Mouse (Mus musculus) MEL (cell line): ENCODE data around the gene Hps1. TPM values are rescaled to one million over a fixed set of nuclear protein-coding genes. Genes with fewer than 3 reads are reported as not detected.

Source experiments
- DNase-seq: peaks from one replicate; pipeline ENCODE4 v3.0.0; 2011; ENCODE audit warnings: low read depth, low spot score
- H3K27ac ChIP-seq: 2 replicates; pipeline ENCODE4 v1.5.1; 2012; ENCODE audit warnings: low read depth, mild to moderate bottlenecking, control low read depth, low read length, moderate library complexity; ENCODE audit not compliant: control insufficient read depth
- H3K27me3 ChIP-seq, 2 experiments: fragments of 150-350 bp in 1 of 2; sonication (generic) in 1 of 2; 2 replicates each; pipeline ENCODE4 v1.6.1; 2012; ENCODE audit warnings: low read length in 2 of 2, mild to moderate bottlenecking in 2 of 2, improper control_type of control experiment in 1 of 2, moderate library complexity in 1 of 2; ENCODE audit not compliant: insufficient read depth in 2 of 2, control insufficient read depth in 1 of 2
- H3K36me3 ChIP-seq, 2 experiments: 2 replicates each; pipeline ENCODE4 v1.6.1; 2012 to 2014; ENCODE audit warnings: low read length in 2 of 2, improper control_type of control experiment in 1 of 2, inconsistent platforms in 1 of 2, mild to moderate bottlenecking in 1 of 2; ENCODE audit not compliant: insufficient read depth in 2 of 2, control insufficient read depth in 1 of 2
- H3K4me1 ChIP-seq, 2 experiments: fragments of 150-350 bp in 1 of 2; sonication (generic) in 1 of 2; 2 replicates each; pipeline ENCODE4 v1.6.1; 2012; ENCODE audit warnings: low read length in 2 of 2, improper control_type of control experiment in 1 of 2, mild to moderate bottlenecking in 1 of 2; ENCODE audit not compliant: insufficient read depth in 2 of 2, control insufficient read depth in 1 of 2
- H3K4me3 ChIP-seq, 2 experiments: fragments of 150-350 bp in 1 of 2; sonication (generic) in 1 of 2; 2 replicates each; pipeline ENCODE4 v1.5.1; 2012; ENCODE audit warnings: low read depth in 2 of 2, low read length in 2 of 2, mild to moderate bottlenecking in 2 of 2, moderate library complexity in 2 of 2, control low read depth in 1 of 2, improper control_type of control experiment in 1 of 2; ENCODE audit not compliant: control insufficient read depth in 1 of 2, insufficient read depth in 1 of 2
- H3K79me2 ChIP-seq: 2 replicates; pipeline ENCODE4 v1.6.1; 2012; ENCODE audit warnings: mild to moderate bottlenecking, low read length, moderate library complexity; ENCODE audit not compliant: control insufficient read depth, poor library complexity, insufficient read depth
- H3K9ac ChIP-seq: 2 replicates; pipeline ENCODE4 v1.6.1; 2012; ENCODE audit warnings: low read depth, mild to moderate bottlenecking, control low read depth, low read length, moderate library complexity; ENCODE audit not compliant: control insufficient read depth, poor library complexity, severe bottlenecking
- H3K9me3 ChIP-seq: fragments of 150-350 bp; sonication (generic); replicated peaks from 2 replicates; pipeline ENCODE4 v1.6.1; 2012; ENCODE audit warnings: mild to moderate bottlenecking, low read length, improper control_type of control experiment, moderate library complexity; ENCODE audit not compliant: insufficient read depth
- BHLHE40 ChIP-seq: IDR thresholded peaks from 2 replicates; pipeline ENCODE4 v1.6.1; 2012; ENCODE audit warnings: low read depth, mild to moderate bottlenecking, inconsistent platforms, low read length, improper control_type of control experiment, borderline replicate concordance
- CHD1 ChIP-seq: IDR thresholded peaks from 2 replicates; pipeline ENCODE4 v1.6.1; 2012; ENCODE audit warnings: low read depth, mild to moderate bottlenecking, inconsistent platforms, low read length, improper control_type of control experiment
- E2F4 ChIP-seq: IDR thresholded peaks from 2 replicates; pipeline ENCODE4 v1.6.1; 2011; ENCODE audit warnings: low read depth, low read length, improper control_type of control experiment, borderline replicate concordance
- ELF1 ChIP-seq: IDR thresholded peaks from 2 replicates; pipeline ENCODE4 v1.6.1; 2014; ENCODE audit warnings: low read depth, mild to moderate bottlenecking, inconsistent platforms, low read length, improper control_type of control experiment, moderate library complexity
- EP300 ChIP-seq, 2 experiments: IDR thresholded peaks; 2 replicates each; pipeline ENCODE4 v1.6.1; 2011; ENCODE audit warnings: improper control_type of control experiment in 2 of 2, low read length in 2 of 2, low read depth in 1 of 2, mild to moderate bottlenecking in 1 of 2
- ETS1 ChIP-seq: IDR thresholded peaks from 2 replicates; pipeline ENCODE4 v1.6.1; 2012; ENCODE audit warnings: low read depth, mild to moderate bottlenecking, inconsistent platforms, low read length, improper control_type of control experiment, moderate library complexity
- GATA1 ChIP-seq: IDR thresholded peaks from 2 replicates; pipeline ENCODE4 v1.6.1; 2011; ENCODE audit warnings: low read depth, low read length, improper control_type of control experiment
- HCFC1 ChIP-seq: IDR thresholded peaks from 2 replicates; pipeline ENCODE4 v1.6.1; 2012; ENCODE audit warnings: low read depth, mild to moderate bottlenecking, inconsistent platforms, low read length, improper control_type of control experiment, moderate library complexity
- JUND ChIP-seq: IDR thresholded peaks from 2 replicates; pipeline ENCODE4 v1.6.1; 2011; ENCODE audit warnings: low read depth, mild to moderate bottlenecking, improper control_type of control experiment, low read length
- KAT2A ChIP-seq: conservative IDR thresholded peaks from 2 replicates; pipeline ENCODE4 v1.6.1; 2012; ENCODE audit warnings: low read depth, low read length, improper control_type of control experiment, inconsistent platforms
- MAZ ChIP-seq: IDR thresholded peaks from 2 replicates; pipeline ENCODE4 v1.6.1; 2012; ENCODE audit warnings: low read depth, mild to moderate bottlenecking, inconsistent platforms, low read length, improper control_type of control experiment
- MEF2A ChIP-seq: IDR thresholded peaks from 2 replicates; pipeline ENCODE4 v1.6.1; 2014; ENCODE audit warnings: low read depth, mild to moderate bottlenecking, inconsistent platforms, low read length, improper control_type of control experiment; ENCODE audit not compliant: poor library complexity, insufficient replicate concordance, severe bottlenecking; ENCODE audit errors: extremely low read depth
- MXI1 ChIP-seq: IDR thresholded peaks from 2 replicates; pipeline ENCODE4 v1.6.1; 2011; ENCODE audit warnings: mild to moderate bottlenecking, low read depth, low read length, improper control_type of control experiment
- MYB ChIP-seq: IDR thresholded peaks from 2 replicates; pipeline ENCODE4 v1.6.1; 2011; ENCODE audit warnings: mild to moderate bottlenecking, low read depth, low read length, improper control_type of control experiment
- MYC ChIP-seq: IDR thresholded peaks from 2 replicates; pipeline ENCODE4 v1.6.1; 2011; ENCODE audit warnings: low read depth, mild to moderate bottlenecking, low read length, improper control_type of control experiment, moderate library complexity
- NELFE ChIP-seq: IDR thresholded peaks from 2 replicates; pipeline ENCODE4 v1.6.1; 2011; ENCODE audit warnings: low read depth, low read length, improper control_type of control experiment
- POLR2AphosphoS2 ChIP-seq: IDR thresholded peaks from 2 replicates; pipeline ENCODE4 v1.6.1; 2011; ENCODE audit warnings: low read length, improper control_type of control experiment
- RAD21 ChIP-seq: IDR thresholded peaks from 2 replicates; pipeline ENCODE4 v1.6.1; 2011; ENCODE audit warnings: mild to moderate bottlenecking, low read depth, low read length, improper control_type of control experiment
- SIN3A ChIP-seq: IDR thresholded peaks from 2 replicates; pipeline ENCODE4 v1.6.1; 2012; ENCODE audit warnings: low read length, improper control_type of control experiment, inconsistent platforms
- TAL1 ChIP-seq: IDR thresholded peaks from 2 replicates; pipeline ENCODE4 v1.6.1; 2012; ENCODE audit warnings: mild to moderate bottlenecking, inconsistent platforms, low read length, moderate library complexity, mixed read lengths
- TCF12 ChIP-seq: IDR thresholded peaks from 2 replicates; pipeline ENCODE4 v1.6.1; 2014; ENCODE audit warnings: low read depth, mild to moderate bottlenecking, inconsistent platforms, low read length, improper control_type of control experiment, moderate library complexity
- UBTF ChIP-seq: IDR thresholded peaks from 2 replicates; pipeline ENCODE4 v1.6.1; 2012; ENCODE audit warnings: low read depth, mild to moderate bottlenecking, inconsistent platforms, low read length, improper control_type of control experiment, moderate library complexity, borderline replicate concordance; ENCODE audit not compliant: insufficient read depth
- USF1 ChIP-seq: IDR thresholded peaks from 2 replicates; pipeline ENCODE4 v1.6.1; 2014; ENCODE audit warnings: low read depth, mild to moderate bottlenecking, inconsistent platforms, low read length, improper control_type of control experiment, moderate library complexity
- USF2 ChIP-seq, 2 experiments: IDR thresholded peaks; 2 replicates each; pipeline ENCODE4 v1.6.1; 2011 to 2012; ENCODE audit warnings: improper control_type of control experiment in 2 of 2, low read length in 2 of 2, borderline replicate concordance in 1 of 2, inconsistent platforms in 1 of 2, low read depth in 1 of 2, mild to moderate bottlenecking in 1 of 2; ENCODE audit not compliant: insufficient read depth in 1 of 2
- ZC3H11A ChIP-seq: IDR thresholded peaks from 2 replicates; pipeline ENCODE4 v1.6.1; 2012; ENCODE audit warnings: low read depth, mild to moderate bottlenecking, inconsistent platforms, low read length, improper control_type of control experiment
- ZKSCAN1 ChIP-seq: IDR thresholded peaks from 2 replicates; pipeline ENCODE4 v1.6.1; 2012; ENCODE audit warnings: low read depth, mild to moderate bottlenecking, inconsistent platforms, low read length, improper control_type of control experiment, moderate library complexity
- ZMIZ1 ChIP-seq: IDR thresholded peaks from 2 replicates; pipeline ENCODE4 v1.6.1; 2012; ENCODE audit warnings: low read depth, mild to moderate bottlenecking, inconsistent platforms, low read length, improper control_type of control experiment, moderate library complexity
- ZNF384 ChIP-seq: IDR thresholded peaks from 2 replicates; pipeline ENCODE4 v1.6.1; 2012; ENCODE audit warnings: low read depth, mild to moderate bottlenecking, inconsistent platforms, low read length, improper control_type of control experiment
- polyA plus RNA-seq, 2 experiments: library from polyadenylated mRNA; stranded (reverse) in 1 of 2; unstranded in 1 of 2; fragments of >175 nt in 1 of 2; fragments of >200 nt in 1 of 2; gene quantifications; 2 replicates each; pipeline versions ENCODE4 v1.2.1 to v1.2.4; 2012; ENCODE audit warnings: low replicate concordance in 2 of 2, low read depth in 1 of 2; ENCODE audit not compliant: insufficient read length in 2 of 2, insufficient read depth in 1 of 2, missing spikeins in 1 of 2
- total RNA-seq: library from RNA; depleted of rRNA; stranded (reverse); fragments of 300-350 nt; gene quantifications from 2 replicates; pipeline ENCODE4 v1.2.3, GENCODE M21; 2012

The Hps1 gene
- total and polyA plus RNA-seq, 3 experiments: 22.6 to 43.3 TPM; not detected in 1

GRCm38 (mm10) chr19:42745869-42746224 lies 33.9 kb downstream of the Hps1 start:
- Histone ChIP-seq H3K4me3 (peak overlapping the region in 1 of 2 experiments; percentile 24; a peak in 2 of 4 replicates), H3K4me1 (peaks cover 10 to 35% of the 10 kb centered on the region in 2 experiments), H3K27ac (peak overlapping the region; percentile 78), H3K79me2 (no peaks in the 10 kb centered on the region), H3K36me3 (peaks cover 0 to 25% of the 10 kb centered on the region in 2 experiments; a peak in 2 of 4 replicates), H3K9ac (peak overlapping the region; percentile 52), H3K9me3 (no peaks in the 10 kb centered on the region), H3K27me3 (no peaks in the 10 kb centered on the region)
- 0 out of 2 replicates have a peak, but pooled peaks have one; percentile 7 for TF ChIP-seq CHD1
- TF ChIP-seq EP300 (IDR thresholded peaks at IDR 0.05; ENCODE audit: low read depth in 1 of 2, low read length in 2 of 2): peak in 1 of 2 experiments; percentile 38; a peak in 2 of 4 replicates
- 0 out of 2 replicates have a peak, but pooled peaks have one; percentile 32 for TF ChIP-seq SIN3A
- TF ChIP-seq MAZ: no peak
- DNase-seq: no peak

- peak; percentile 93 for DNase-seq
- H3K9ac ChIP-seq: peak overlapping the region; percentile 60
- peak overlapping the region; percentile 78 for H3K27ac ChIP-seq
- H3K36me3 ChIP-seq: peaks cover 0 to 31% of the 10 kb centered on the region in 2 experiments; a peak in 2 of 4 replicates
- H3K4me3 ChIP-seq: peak overlapping the region; percentile 30 to 50
- H3K79me2 ChIP-seq: no peaks in the 10 kb centered on the region
- no peaks in the 10 kb centered on the region for H3K9me3 ChIP-seq
- peaks cover 15 to 41% of the 10 kb centered on the region in 2 experiments for H3K4me1 ChIP-seq
- no peaks in the 10 kb centered on the region for H3K27me3 ChIP-seq
- TF ChIP-seq BHLHE40: peak; percentile 50; the same call in 1 of the 2 replicates
- TF ChIP-seq CHD1: peak; percentile 96
- TF ChIP-seq GATA1: peak; percentile 97
- peak; percentile 82 for TF ChIP-seq ZNF384
- TF ChIP-seq ETS1: peak; percentile 95
- no peak for TF ChIP-seq KAT2A
- no peak for TF ChIP-seq POLR2AphosphoS2
- 0 out of 2 replicates have a peak, but pooled peaks have one; percentile 16 for TF ChIP-seq HCFC1
- TF ChIP-seq RAD21: no peak
- TF ChIP-seq USF1: no peak
- TF ChIP-seq ZMIZ1: 0 out of 2 replicates have a peak, but pooled peaks have one; percentile 7
- no peak for TF ChIP-seq ZC3H11A
- TF ChIP-seq MXI1: 0 out of 2 replicates have a peak, but pooled peaks have one; percentile 43
- no peak for TF ChIP-seq ZKSCAN1
- no peak for TF ChIP-seq UBTF
- peak; percentile 98 for TF ChIP-seq EP300 (IDR thresholded peaks at IDR 0.05; ENCODE audit: low read depth in 1 of 2, low read length in 2 of 2)
- no peak for TF ChIP-seq USF2 (IDR thresholded peaks at IDR 0.05; ENCODE audit: borderline replicate concordance in 1 of 2, insufficient read depth in 1 of 2, low read depth in 1 of 2, low read length in 2 of 2)
- TF ChIP-seq MEF2A: peak; percentile 59; the same call in 1 of the 2 replicates
- TF ChIP-seq MYB: peak; percentile 72
- TF ChIP-seq TCF12: peak; percentile 99
- peak; percentile 100 for TF ChIP-seq JUND
- 0 out of 2 replicates have a peak, but pooled peaks have one; percentile 62 for TF ChIP-seq MYC
- TF ChIP-seq E2F4: no peak
- TF ChIP-seq ELF1: 0 out of 2 replicates have a peak, but pooled peaks have one; percentile 20
- peak; percentile 36; the same call in 1 of the 2 replicates for TF ChIP-seq NELFE
- TF ChIP-seq TAL1: peak; percentile 94
These were observed 34.5 kb downstream of the Hps1 start for GRCm38 (mm10) chr19:42745084-42745868.
